Mouse (Mus musculus): Measurements from ENCODE around the gene Cltc. TPM values are rescaled to one million over a fixed set of nuclear protein-coding genes. Genes with fewer than 3 reads are reported as not detected.

The Cltc gene
- polyA plus RNA-seq, 1 experiment, result 84.5 TPM

DNA sequence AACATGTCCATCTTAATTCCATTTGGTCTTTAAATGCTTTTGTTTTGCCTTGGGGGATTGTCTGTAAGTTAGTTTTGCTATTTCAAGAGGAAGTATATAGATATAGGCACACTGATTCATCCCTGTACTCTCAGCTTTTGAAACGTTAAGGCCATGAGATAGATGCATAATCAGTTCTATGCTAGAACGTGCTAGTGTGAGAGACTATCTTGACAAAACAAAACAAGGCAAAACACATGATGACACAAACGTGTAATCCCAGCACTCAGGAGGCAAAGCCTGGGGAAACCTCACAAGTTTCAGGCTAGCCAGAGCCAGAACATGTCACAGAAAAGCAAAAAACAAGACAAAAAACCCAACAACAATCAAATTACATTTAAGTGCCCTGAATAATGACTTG lies 84.6 kb downstream of the Cltc start:
- Histone ChIP-seq H3K4me1 (ENCODE audit: control insufficient read depth, insufficient read depth, low read length) (peaks cover 4% of the 10 kb centered on the region), H3K4me3 (replicated peaks; ENCODE audit: extremely low read depth, low read depth, low read length) (no peak overlapping the region)
- WGBS, result 70% methylated on average over 3 of the region's 3 CpGs
- no peak for TF ChIP-seq CTCF (IDR thresholded peaks at IDR 0.05; ENCODE audit: insufficient read depth, low read length)
- TF ChIP-seq POLR2A (IDR thresholded peaks at IDR 0.05; ENCODE audit: borderline replicate concordance, extremely low read depth, low read depth, low read length), result no peak
- DNase-seq, result no peak

DNA sequence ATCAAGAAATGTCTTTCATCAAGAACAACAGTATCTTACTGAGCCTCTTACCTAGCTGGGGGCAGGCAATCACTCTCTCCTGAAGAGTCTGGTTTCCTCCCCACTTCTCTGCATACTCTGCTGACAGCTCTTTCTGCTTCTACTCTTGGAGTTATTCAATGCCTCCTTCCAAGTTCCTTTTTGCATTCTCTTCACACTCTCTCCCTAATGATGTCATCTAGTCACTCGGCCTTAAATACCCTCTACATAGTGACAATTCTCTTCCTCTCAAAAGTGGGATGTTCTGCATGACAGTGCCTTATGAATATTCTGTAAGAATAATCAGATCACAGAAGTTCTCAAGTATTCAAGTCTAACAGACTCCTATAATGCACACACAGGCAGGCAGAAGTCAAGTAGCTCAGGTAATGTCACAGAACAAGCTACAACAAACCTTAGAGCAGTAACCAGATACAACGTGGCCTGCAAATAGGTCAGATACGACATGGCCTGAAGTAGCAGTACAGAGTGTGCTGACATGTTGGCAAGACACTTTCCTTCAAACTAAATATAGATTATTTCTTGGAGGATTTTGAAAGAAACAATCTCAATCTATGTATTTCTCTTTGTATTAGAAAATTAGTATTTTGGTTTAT lies 86.2 kb downstream of the Cltc start:
- Histone ChIP-seq H3K4me1 (ENCODE audit: control insufficient read depth, insufficient read depth, low read length) (peaks cover 4% of the 10 kb centered on the region), H3K4me3 (replicated peaks; ENCODE audit: extremely low read depth, low read depth, low read length) (no peak overlapping the region)
- DNase-seq, result no peak
- 49% methylated on average over 3 of the region's 3 CpGs for WGBS
- TF ChIP-seq POLR2A (IDR thresholded peaks at IDR 0.05; ENCODE audit: borderline replicate concordance, extremely low read depth, low read depth, low read length) (no peak), CTCF (IDR thresholded peaks at IDR 0.05; ENCODE audit: insufficient read depth, low read length) (no peak)

DNA sequence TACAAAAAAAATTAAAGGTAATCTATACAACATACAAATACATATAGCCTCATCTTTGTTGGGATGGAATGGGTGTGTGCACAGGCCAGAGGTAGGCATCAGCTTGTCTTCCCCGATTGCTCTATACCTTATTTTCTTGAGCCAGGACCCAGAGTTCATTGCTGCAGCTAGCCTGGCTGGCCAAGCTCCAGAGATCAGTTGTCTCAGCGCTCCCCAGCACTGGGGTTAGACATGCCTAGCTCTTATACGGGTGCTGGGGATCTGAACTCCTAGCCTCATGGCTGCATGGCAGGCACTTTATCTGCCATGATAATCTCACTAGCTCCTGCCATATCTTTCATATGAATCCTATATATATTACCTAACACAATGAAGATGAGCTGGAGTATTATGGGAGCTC lies 89.2 kb downstream of the Cltc start:
- H3K4me1 ChIP-seq (ENCODE audit: control insufficient read depth, insufficient read depth, low read length), result peaks cover 4% of the 10 kb centered on the region
- TF ChIP-seq CTCF (IDR thresholded peaks at IDR 0.05; ENCODE audit: insufficient read depth, low read length), result no peak
- no peak for TF ChIP-seq POLR2A (IDR thresholded peaks at IDR 0.05; ENCODE audit: borderline replicate concordance, extremely low read depth, low read depth, low read length)
- WGBS, result 91% methylated on average over 3 of the region's 3 CpGs
- no peak for DNase-seq
- no peak overlapping the region for H3K4me3 ChIP-seq (replicated peaks; ENCODE audit: extremely low read depth, low read depth, low read length)

DNA sequence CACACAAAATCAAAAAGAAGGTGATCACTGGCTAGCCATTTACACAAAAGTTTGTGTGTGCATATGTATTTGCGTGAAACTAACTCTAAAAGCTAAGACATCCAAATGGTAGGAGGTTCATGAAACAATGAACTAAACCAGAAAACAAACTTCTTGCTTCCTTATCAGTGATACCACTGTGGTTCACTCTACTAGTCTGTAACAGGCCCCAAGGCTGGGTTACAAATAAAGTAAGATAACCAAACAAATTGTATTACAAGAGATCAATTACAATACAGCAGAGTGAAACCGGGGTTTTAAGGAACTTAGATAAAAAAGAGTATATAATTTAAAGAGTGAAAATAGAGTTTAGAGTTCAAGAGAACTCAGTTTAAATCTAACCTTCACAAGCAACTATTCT lies 89.8 kb downstream of the Cltc start:
- H3K4me3 ChIP-seq (replicated peaks; ENCODE audit: extremely low read depth, low read depth, low read length), result no peak overlapping the region
- peaks cover 4% of the 10 kb centered on the region for H3K4me1 ChIP-seq (ENCODE audit: control insufficient read depth, insufficient read depth, low read length)
- WGBS, result 91% methylated on average over 2 of the region's 2 CpGs
- DNase-seq, result no peak
- TF ChIP-seq POLR2A (IDR thresholded peaks at IDR 0.05; ENCODE audit: borderline replicate concordance, extremely low read depth, low read depth, low read length) (no peak), CTCF (IDR thresholded peaks at IDR 0.05; ENCODE audit: insufficient read depth, low read length) (no peak)

DNA sequence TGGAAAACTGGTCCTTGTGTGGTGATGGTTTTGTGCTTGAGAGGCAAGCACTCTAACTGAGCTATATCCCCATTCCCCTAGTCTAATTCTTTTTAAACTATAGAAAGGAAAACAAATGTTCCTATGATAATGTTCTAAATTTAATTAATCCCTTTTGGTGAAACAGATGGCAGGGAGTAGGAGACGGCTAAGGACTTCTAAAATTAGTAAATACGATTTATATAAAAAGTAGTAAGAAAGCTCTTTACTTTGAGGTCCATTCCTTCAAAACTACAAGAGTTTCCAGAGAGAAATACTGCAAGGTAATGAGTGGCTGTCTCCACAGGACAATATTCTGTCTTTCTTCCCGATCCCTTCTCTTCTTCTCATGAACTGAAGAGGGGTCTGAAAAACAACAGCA lies 93.0 kb downstream of the Cltc start:
- H3K4me3 ChIP-seq (replicated peaks; ENCODE audit: extremely low read depth, low read depth, low read length), result no peak overlapping the region
- H3K4me1 ChIP-seq (ENCODE audit: control insufficient read depth, insufficient read depth, low read length), result no peaks in the 10 kb centered on the region
- no peak for TF ChIP-seq CTCF (IDR thresholded peaks at IDR 0.05; ENCODE audit: insufficient read depth, low read length)
- TF ChIP-seq POLR2A (IDR thresholded peaks at IDR 0.05; ENCODE audit: borderline replicate concordance, extremely low read depth, low read depth, low read length), result no peak
- 91% methylated on average over 3 of the region's 3 CpGs for WGBS
- DNase-seq, result no peak

DNA sequence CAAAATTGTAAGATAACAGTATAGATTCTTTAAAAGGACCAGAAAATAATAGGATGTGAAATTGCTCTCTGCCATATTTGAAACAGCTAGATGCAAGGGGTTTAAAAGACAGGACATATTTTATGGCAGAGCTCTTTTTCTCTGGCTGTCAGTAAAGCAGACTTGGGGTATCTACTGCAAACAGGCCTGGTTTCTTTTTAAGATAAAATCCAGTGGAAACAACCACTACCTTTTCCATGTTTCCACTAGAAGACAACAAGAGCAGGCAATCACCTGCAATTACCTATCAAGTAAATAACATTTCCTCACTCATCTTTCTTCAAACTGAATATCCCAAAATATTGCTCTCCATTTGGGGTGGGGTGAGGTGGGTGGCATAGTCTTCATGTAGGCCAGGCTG lies 93.4 kb downstream of the Cltc start:
- Histone ChIP-seq H3K4me3 (replicated peaks; ENCODE audit: extremely low read depth, low read depth, low read length) (no peak overlapping the region), H3K4me1 (ENCODE audit: control insufficient read depth, insufficient read depth, low read length) (no peaks in the 10 kb centered on the region)
- no peak for DNase-seq
- no peak for TF ChIP-seq POLR2A (IDR thresholded peaks at IDR 0.05; ENCODE audit: borderline replicate concordance, extremely low read depth, low read depth, low read length)
- TF ChIP-seq CTCF (IDR thresholded peaks at IDR 0.05; ENCODE audit: insufficient read depth, low read length), result no peak

DNA sequence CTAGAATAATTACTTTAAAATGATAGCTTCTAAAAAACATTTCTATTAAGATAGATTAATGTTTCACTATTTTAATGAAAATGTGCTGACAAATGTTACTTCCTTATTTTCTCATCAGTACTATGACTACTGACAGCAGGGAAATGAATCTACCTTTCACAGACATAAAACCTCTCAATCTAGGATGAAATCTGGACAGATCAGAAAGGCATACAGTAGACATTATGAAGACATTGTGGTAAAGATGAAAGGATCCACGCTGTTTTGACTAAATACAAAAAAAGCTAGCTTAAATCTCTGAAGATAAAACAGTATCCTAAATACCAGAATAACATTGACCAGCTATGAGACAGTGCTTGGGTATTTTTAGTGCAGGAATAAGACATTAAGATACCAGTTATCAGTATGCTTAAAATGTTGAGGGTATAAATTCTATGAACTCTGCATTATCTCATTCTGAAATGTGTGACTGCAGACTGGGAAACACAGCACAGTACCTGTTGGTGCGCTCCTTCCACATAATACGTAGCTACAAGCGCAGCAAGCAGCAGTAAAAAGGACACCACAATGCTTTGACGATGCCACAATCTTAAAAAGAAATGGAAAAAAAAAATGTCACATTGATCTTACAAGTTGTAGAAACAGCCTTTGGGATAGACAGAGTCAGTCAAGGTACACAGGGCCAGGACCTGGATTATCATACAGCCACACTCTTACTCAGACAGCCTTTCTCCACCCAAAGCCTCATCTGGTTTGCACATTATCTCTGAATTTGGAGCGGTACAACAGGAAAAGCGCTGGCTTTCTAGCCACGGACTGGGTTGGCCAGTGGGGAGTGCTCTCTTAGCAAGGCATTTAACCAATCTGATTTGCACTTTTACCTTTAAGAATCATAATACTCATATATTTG lies 94.1 kb downstream of the Cltc start:
- no peak for DNase-seq
- no peak for TF ChIP-seq CTCF (IDR thresholded peaks at IDR 0.05; ENCODE audit: insufficient read depth, low read length)
- no peak for TF ChIP-seq POLR2A (IDR thresholded peaks at IDR 0.05; ENCODE audit: borderline replicate concordance, extremely low read depth, low read depth, low read length)
- Histone ChIP-seq H3K4me3 (replicated peaks; ENCODE audit: extremely low read depth, low read depth, low read length) (no peak overlapping the region), H3K4me1 (ENCODE audit: control insufficient read depth, insufficient read depth, low read length) (no peaks in the 10 kb centered on the region)
- WGBS, result 93% methylated on average over 8 of the region's 8 CpGs

DNA sequence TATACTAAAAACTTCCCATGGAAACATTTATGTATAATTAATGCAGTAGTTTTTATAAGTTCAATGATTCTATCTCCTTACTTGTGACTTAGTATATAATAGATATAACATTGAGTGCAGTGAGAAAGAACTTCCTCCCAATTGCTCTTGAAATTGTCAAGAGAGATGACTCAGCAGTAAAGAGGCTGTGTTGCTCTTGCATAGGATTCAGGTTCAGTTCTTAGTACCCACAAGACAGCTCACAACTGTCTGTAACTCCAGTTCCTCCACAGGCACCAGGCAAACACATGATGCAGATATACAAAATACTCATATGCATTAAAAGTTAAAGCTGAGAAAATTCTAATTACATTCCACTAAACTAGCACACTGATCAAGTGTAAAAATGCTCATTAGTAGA lies 99.5 kb downstream of the Cltc start:
- TF ChIP-seq POLR2A (IDR thresholded peaks at IDR 0.05; ENCODE audit: borderline replicate concordance, extremely low read depth, low read depth, low read length) (no peak), CTCF (IDR thresholded peaks at IDR 0.05; ENCODE audit: insufficient read depth, low read length) (no peak)
- Histone ChIP-seq H3K4me1 (ENCODE audit: control insufficient read depth, insufficient read depth, low read length) (peaks cover 2% of the 10 kb centered on the region; the same call in 1 of the 2 replicates), H3K4me3 (replicated peaks; ENCODE audit: extremely low read depth, low read depth, low read length) (no peak overlapping the region)
- no peak for DNase-seq

DNA sequence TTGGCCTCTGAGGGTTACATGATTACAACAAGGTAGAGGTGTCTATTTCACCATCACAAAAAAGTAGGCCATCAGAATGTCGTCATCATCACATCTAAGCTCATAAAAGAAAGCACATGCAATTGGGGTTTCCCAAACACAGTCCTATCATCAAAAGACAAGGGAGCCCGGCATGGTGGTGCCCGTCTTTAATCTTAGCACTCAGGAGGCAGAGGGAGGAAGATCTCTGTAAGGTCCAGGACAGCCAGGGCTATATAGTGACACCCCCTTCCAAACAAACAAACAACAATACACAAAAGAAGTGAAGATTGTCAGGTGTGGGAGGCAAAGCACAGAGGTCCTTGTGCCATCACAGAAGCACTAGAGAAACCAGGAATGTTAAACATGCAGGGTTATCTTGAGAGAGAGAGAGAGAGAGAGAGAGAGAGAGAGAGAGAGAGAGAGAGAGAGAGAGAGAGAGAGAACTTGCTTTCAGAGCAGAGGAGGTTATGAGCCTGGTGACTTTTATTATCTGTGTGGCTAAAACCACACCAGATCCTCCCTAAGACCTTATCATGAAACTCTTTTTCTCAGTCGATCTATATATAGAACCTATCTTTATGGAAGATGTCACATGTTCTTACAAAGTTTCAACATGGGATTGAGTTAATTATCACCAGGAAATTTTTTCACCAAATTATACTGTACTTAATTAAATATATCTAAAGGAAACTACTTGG lies 100.4 kb downstream of the Cltc start:
- TF ChIP-seq POLR2A (IDR thresholded peaks at IDR 0.05; ENCODE audit: borderline replicate concordance, extremely low read depth, low read depth, low read length), result no peak
- no peak for DNase-seq
- 76% methylated on average over 4 of the region's 4 CpGs for WGBS
- no peak overlapping the region for H3K4me3 ChIP-seq (replicated peaks; ENCODE audit: extremely low read depth, low read depth, low read length)
- peaks cover 2% of the 10 kb centered on the region; the same call in 1 of the 2 replicates for H3K4me1 ChIP-seq (ENCODE audit: control insufficient read depth, insufficient read depth, low read length)

Measured in lung, adult 2 months (tissue).